Mouse (Mus musculus): Measurements from ENCODE around the gene Adora1.

The Adora1 gene

GRCm38 (mm10) chr1:134150745-134151144 is 84.5 kb downstream of the Adora1 start:
- no peak for DNase-seq

- DNase-seq, result no peak
Measured at GRCm38 (mm10) chr1:134150076-134150475, 85.2 kb downstream of the Adora1 start.
